Mouse (Mus musculus) liver, adult (tissue): ENCODE results near the gene Mterf1a.

Experiments used
- GATA4 ChIP-seq: IDR thresholded peaks from 2 replicates; pipeline ENCODE4 v1.6.1; 2014; ENCODE audit warnings: mild to moderate bottlenecking, low read length; ENCODE audit not compliant: insufficient replicate concordance

The Mterf1a gene

GRCm38 (mm10) chr5:3873485-3873884, 20.2 kb downstream of the Mterf1a start:
- TF ChIP-seq GATA4: no peak

- TF ChIP-seq GATA4: no peak
Observed at GRCm38 (mm10) chr5:3872348-3872747, 21.4 kb downstream of the Mterf1a start.

GRCm38 (mm10) chr5:3870161-3870560, 23.6 kb downstream of the Mterf1a start:
- TF ChIP-seq GATA4: no peak

- no peak for TF ChIP-seq GATA4
Observed at GRCm38 (mm10) chr5:3845026-3845425, 48.7 kb downstream of the Mterf1a start, which contains the start of gene Lrrd1. Gene Lrrd1 (plus strand): TSS chr5:3845173.
